Mouse (Mus musculus) left cerebral cortex, postnatal 36 days (tissue): Measurements from ENCODE around the gene Fam89b. TPM values are rescaled to one million over a fixed set of nuclear protein-coding genes. Genes with fewer than 3 reads are reported as not detected.

ENCODE experiments used
- DNase-seq, 2 experiments: peaks; one replicate each; pipeline ENCODE4 v3.0.0; 2021 to 2022; ENCODE audit warnings: low spot score in 2 of 2, mixed read lengths in 1 of 2
- intact Hi-C: fragments of 180-260 bp; cut with DNase I; formaldehyde crosslinking; loops from one replicate; pipeline ENCODE4 v1.15.1; 2025
- total RNA-seq, 2 experiments: library from RNA; stranded (reverse); gene quantifications; 2 replicates each; pipeline ENCODE4 v1.2.3; 2021

Gene Fam89b
- total RNA-seq, 2 experiments from 2014 or later = 26.8 to 28.7 TPM

DNA sequence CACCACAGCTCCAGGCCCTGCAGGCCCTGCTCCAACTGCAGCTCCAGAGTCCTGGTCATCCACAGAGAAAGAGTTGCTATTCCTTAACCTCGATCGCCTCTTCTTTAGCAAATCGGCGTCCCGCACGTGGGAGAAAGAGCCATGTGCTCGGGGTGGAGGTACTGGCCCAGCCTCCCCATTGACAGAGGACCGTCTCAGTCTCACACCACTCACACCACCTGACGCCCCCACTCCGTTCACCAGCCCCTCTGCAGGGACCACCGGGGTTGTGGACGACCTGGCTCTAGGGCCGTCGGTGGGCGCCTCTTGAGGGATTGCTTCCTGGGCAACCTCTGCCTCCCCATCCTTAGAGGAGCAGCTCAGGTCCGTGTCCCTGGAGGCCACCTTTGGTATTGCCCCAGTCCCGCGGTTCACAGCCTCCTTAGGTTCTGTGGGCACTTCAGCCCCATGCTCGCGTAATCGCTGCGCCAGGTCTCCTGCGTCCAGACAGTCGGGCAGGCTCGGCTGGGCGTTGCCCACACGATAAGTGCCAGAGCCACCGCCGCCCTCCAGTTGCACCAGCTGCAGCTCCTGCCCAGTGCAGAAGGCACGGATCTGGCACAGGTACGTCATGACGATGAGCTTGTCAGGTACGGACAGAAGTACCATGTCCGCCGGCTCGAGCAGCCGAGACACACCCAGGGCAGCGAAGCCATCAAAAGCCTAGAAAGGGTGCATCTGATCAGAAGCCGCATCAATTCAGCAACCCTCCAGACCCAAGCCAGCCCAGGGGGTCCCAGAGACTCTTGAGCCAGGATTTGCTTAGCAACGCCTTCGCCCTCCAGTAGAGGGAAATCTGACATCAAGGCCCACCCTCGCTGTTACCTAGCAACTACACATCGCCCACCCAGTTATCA, 13.4 kb downstream of the Fam89b start:
- DNase-seq = peak in 1 of 2 experiments; percentile 60
- intact Hi-C loops = loop anchor here (5.0 to 10.0 kb wide), 2 partner anchors 159 to 336 kb away; partner anchors contain the start of genes Frmd8 and Slc25a45

DNA sequence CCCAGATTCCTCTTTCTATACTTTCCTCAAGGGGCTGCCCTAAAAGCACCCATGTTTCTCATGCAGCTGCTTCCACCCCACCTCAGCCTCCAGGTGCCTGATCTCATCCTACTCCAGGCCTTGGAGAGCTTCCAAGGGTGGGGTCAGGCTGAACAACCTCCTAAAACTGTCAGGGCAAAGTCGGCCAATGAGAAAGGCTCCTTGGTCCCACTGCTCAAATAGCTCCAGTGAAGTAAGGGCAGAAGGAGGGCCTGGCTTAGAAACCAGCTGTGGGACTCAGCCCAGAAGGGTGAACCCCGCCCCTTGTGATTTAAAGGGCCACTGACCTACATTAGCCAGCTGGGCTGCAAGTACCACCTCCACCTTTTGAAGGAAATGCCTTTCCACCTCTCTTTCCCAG, 15.7 kb downstream of the Fam89b start:
- no peak for DNase-seq

DNA sequence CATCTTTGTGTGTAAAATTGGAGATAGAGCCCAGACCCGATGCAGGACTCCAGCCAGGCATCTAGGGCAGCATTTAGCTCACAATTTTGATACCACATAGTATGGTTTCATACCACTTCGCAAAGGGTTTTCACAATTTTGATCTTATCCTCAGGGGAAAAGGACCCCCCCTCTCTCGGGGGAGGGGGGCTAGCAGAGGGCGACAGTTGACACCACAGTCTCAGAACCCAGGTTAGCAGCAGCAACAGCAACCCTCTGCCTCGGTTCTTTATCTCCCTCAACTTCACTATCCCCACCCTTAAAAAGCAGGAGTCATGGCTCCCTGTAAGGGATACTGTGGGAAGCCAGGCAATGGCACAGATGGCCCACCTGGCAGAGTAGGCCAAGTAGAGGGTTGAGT, 16.2 kb downstream of the Fam89b start:
- intact Hi-C loops = loop anchor here (10.0 kb wide), 1 partner anchor 162 kb away; the partner anchor contains the start of genes Frmd8 and Slc25a45
- no peak for DNase-seq

More for the DNA sequence above, 15.7 kb downstream of the Fam89b start:
- intact Hi-C loops = loop anchor here (10.0 kb wide), 1 partner anchor 161 kb away; the partner anchor contains the start of genes Frmd8 and Slc25a45

DNA sequence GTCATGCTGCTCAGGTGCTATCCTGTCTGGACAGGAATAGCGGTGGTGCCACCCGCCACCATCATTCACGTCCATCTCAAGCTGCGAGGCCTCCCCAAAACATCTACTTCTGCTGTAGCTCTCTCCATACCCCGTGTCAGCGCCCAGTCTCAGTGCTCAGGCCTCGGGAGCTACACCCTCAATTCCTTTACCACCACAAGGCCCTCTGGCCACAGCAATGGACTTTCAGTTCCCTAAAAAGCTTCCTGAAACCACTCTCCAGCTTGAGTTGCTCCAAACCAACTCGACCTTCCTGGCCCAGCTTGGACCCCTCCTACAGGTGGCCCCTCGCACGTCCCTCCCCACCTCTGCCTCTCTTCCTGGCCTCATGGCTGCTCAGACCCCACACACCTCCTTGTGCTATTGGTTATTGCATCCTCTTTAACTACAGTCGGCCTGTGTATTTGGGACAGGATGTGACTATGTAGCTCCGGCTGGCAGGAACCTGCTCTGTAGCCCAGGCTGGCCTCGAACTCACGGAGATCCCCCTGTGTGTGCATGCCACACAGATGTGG, 17.5 kb downstream of the Fam89b start:
- no peak for DNase-seq
- intact Hi-C loops = loop anchor here (1.0 to 10.0 kb wide), 3 partner anchors 15 to 163 kb away; partner anchors contain the start of genes Ehbp1l1, Frmd8 and Slc25a45

DNA sequence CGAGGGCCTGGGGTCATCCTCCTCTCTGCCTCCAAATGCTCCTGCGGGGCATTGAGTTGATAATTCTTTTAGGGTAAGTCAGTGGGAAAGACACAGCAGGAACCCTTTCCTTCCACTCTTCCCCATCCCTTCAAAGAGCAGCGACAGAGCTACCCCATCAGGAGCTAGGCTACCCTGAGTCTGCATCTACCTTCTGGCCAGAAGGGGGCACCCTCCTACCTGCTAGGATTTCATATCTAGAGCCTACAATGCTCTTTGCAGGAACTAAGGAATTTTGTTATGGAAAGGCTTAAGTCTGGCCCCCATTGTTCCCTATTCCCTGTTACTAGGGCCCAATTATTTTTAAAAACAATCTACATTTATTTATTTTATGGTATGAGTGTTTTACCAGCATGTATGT, 18.2 kb downstream of the Fam89b start:
- peak; percentile 52 to 60 for DNase-seq
- intact Hi-C loops = loop anchor here (1.0 to 10.0 kb wide), 3 partner anchors 16 to 164 kb away; partner anchors contain the start of genes Ehbp1l1, Frmd8 and Slc25a45

DNA sequence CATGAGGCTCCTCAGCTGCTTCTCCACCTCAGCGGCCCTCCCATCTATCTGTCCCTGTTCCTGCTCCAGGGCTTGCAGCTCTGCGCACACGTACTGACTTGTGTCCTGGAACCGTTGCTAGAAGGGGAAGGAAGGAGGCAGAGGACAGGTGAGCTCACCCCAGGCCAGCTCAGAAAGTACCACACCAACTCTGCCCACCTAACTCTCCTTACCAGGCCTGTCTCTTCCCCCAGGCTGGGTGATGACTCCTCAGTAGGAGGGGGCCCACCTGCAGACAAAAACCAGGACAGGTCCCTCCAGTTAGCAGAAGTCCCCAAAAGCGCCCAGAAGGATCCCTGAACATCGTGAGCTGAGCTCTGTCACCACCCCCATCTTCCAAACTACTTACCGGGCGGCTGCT, 18.9 kb downstream of the Fam89b start:
- intact Hi-C loops = loop anchor here (2.0 to 10.0 kb wide), 2 partner anchors 16 to 164 kb away; partner anchors contain the start of genes Ehbp1l1, Frmd8 and Slc25a45
- DNase-seq = no peak

DNA sequence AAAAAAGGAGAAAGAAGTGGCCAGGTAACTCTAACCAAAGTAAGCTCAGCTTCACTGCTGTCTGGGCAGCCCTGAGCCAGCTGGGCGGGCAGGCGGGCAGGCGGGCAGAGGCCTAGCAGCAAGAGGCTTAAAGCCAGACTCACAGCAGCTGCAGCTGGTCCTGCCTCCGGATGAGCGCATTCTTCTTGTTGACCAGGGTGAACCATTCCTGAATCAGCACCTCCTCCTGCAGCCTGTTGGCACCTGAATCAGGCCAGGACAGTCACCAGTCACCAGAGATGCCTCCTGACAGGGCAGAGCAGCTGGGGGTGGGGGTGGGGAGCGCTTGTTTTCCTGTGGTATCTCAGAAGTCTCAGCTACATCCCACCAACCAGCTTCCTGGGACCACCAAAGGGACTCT, 19.4 kb downstream of the Fam89b start:
- intact Hi-C loops = loop anchor here (2.0 to 10.0 kb wide), 2 partner anchors 17 to 165 kb away; partner anchors contain the start of genes Ehbp1l1, Frmd8 and Slc25a45
- no peak for DNase-seq

DNA sequence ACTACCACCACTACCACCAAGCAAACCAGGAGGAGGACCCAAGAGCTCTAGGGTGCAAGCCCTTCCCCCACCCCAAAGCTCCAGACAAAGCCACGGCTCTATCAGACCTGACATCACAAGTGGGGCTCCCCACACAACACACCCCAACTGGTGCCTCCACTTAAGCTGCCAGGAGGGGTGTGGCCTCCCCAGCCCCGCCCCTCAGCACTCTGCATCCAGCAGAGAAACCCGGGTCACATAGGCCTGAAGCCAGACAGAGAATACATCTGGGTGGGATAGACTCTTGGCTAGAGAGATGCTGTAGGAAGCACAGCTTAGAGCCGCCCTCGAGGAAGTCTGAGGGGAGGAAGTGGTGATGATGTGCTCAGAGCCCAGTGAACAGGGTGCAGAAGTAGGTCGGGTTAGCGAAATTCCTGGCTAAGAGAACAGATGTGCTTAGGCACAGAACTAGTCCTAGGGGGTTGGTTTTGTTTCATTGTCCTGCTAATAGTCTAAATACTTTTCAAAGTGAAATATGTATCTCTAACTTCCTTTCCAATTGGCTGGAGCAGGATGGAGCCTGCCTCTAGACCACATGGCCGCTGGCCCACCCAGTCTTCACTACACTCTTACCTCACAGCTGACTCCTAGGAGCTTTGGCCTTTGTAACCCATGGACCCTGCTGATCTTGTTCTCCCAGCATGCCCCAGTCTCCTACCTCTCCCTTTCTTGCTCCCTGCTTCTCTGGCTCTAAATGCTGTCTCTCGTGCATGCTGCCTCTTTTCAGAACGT, 24.5 kb downstream of the Fam89b start:
- no peak for DNase-seq
- intact Hi-C loops = no loop called here

DNA sequence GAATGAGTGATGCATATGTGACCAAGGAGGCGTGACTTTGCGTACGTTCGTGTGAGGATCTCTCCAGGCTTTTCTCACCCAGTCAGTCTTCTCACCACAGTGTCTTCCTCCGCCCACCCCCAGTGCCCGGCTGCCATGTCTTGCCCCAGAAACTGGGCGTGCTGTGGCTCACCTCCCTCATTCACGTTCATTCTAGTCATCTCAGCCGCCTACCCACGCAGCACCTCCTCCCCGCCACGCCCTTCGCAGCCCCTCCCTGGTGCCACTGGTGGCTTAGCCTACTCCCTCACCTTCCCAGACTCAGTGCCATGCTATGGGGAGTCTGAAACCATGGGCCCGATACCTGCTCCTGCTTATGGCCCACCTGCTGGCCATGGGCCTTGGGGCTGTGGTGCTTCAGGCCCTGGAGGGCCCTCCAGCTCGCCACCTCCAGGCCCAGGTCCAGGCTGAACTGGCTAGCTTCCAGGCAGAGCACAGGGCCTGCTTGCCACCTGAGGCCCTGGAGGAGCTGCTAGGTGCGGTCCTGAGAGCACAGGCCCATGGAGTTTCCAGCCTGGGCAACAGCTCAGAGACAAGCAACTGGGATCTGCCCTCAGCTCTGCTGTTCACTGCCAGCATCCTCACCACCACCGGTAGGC, 25.2 kb downstream of the Fam89b start, which contains the start of gene Kcnk7:
Gene Kcnk7 (plus strand): TSS at position 205 of the 638 bp plus-strand sequence.
- no peak for DNase-seq
- intact Hi-C loops = no loop called here

DNA sequence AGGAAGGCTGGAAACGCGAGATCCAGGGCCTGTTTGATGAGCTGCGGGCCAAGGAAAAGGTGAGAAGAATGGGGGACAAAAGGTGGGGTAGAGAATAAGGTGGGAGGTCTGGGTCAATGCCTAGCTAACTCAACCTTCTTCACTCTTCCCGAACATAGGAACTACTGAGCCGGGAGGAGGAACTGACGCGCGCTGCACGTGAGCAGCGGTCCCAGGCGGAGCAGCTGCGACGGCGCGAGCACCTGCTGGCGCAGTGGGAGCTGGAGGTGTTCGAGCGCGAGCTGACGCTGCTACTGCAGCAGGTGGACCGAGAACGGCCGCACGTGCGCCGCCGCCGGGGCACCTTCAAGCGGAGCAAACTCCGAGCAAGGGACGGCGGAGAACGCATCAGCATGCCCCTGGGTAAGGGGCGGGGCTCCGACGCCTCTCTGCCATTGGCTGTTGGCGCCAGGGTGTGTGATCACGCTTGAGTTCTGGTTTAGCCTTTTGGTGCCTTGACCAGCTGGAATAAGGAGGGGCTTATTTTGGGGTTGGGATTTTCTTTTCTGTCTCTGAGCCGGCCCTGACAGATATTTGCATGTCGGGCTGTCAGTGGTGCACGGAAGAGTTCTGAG, 33.5 kb downstream of the Fam89b start:
- DNase-seq = no peak
- intact Hi-C loops = no loop called here

DNA sequence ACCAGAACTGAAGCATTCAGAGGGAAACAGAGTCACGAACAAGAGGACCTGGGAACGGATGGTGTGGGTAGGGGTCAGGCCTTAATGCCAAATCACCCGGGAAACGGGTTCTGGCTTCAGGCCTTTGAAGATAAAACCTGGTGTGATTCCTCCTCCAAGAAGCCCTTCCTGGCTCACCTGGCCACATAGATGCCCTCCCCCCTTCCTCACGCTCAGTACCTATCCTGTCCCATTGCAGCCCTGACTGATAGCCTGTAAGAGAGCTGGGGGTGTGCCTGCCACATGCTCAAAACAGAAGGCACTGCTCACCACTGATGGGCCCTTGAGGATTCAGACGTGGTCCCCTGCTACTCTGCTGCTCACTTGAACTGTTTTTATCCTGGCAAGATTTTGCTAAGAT, 35.7 kb downstream of the Fam89b start:
- intact Hi-C loops = no loop called here

DNA sequence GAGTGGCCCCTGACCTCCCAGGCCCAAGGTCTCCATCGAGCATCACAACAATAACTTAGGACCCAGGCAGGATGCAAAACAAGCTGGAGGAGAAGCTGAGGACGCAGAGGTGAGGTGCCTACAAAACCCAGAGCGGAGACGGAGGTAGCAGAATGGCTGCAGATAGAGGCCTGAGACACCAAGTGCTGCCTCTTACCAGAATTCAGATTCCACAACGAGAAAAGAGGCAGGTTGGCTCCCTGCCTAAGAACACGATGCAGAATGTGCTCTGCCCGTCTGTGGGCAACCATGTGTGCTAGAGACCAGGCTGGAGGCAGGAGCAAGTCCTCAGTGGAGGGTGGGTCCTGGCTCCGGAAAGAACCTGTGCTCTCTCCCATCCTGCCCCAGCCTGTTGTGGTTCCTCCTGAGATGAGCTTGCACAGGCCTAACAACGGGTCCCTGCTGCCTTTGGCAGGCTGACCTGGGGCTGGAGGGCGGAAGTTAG, 36.5 kb downstream of the Fam89b start:
- intact Hi-C loops = no loop called here
- DNase-seq = no peak

More for the DNA sequence above, 35.7 kb downstream of the Fam89b start:
- DNase-seq = no peak

DNA sequence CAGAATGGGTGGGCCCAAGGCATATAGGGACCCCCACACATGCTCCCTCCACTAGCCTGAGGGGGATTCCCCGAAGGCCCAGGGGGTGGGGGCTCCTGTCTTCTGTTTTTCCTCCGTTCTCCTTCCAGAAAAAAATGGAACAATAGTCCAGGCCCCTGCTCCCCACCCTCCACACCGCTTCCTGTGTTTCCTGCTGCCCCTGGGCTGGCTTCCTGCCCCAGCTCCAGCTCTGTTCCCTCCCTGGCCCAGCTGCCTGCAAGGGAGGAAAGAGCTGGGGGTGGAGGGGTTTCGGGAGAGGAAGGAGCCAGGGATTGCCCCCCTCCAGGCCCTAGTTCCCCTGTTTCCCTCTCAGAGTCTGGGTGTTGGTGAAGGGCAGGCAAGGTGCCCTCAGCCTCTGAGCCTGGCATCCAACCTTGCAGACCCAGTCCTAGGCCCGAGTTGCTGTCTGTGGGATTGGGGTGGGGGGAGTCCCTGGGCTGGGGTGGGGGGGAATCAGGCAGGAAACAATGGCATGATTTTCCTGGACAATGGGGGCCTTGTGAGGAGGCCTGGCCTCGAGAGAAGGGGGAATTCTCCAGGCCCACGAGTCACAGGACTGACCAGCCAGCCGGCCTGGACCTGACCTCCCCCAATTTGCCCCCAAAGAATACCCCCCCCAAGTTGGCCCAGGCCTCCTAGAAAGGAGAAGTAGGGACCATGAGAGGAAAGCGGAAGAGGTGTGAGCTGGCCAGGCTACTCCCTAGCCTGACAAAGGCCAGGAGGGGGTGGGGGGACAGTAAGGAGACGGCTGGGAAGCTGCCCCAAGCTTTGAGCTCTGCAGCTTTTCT, 37.2 kb downstream of the Fam89b start:
- intact Hi-C loops = no loop called here
- no peak for DNase-seq

DNA sequence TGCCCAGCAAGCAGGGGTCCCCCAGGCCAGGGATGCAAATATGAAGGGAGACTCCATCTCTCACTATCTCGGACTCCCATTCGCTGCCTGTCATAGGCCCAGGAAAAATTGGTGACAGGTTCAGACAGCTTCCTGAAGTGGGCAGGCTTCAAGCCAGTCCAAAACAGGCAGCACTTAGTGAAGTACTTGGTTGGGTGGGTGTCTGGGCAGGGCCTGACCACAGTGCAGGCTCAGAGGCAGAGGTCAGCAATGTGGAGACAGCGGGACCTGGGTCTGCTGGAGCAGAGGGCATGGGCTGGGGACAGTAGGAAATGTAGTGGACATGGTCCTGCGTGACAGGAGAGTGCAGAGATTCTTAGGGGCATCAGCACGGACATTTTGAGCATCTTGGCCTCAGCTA, 37.9 kb downstream of the Fam89b start:
- intact Hi-C loops = no loop called here
- DNase-seq = no peak

DNA sequence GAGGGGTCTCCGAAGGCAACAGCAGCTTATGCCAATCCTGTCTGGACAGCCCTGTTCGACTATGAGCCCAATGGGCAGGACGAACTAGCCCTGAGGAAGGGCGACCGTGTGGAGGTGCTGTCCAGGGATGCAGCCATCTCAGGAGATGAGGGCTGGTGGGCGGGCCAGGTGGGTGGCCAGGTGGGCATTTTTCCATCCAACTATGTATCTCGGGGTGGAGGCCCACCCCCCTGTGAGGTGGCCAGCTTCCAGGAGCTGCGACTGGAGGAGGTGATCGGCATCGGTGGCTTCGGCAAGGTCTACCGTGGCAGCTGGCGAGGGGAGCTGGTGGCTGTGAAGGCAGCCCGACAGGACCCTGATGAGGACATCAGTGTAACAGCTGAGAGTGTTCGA, 39.1 kb downstream of the Fam89b start:
- DNase-seq = peak; percentile 21 to 24
- intact Hi-C loops = no loop called here

DNA sequence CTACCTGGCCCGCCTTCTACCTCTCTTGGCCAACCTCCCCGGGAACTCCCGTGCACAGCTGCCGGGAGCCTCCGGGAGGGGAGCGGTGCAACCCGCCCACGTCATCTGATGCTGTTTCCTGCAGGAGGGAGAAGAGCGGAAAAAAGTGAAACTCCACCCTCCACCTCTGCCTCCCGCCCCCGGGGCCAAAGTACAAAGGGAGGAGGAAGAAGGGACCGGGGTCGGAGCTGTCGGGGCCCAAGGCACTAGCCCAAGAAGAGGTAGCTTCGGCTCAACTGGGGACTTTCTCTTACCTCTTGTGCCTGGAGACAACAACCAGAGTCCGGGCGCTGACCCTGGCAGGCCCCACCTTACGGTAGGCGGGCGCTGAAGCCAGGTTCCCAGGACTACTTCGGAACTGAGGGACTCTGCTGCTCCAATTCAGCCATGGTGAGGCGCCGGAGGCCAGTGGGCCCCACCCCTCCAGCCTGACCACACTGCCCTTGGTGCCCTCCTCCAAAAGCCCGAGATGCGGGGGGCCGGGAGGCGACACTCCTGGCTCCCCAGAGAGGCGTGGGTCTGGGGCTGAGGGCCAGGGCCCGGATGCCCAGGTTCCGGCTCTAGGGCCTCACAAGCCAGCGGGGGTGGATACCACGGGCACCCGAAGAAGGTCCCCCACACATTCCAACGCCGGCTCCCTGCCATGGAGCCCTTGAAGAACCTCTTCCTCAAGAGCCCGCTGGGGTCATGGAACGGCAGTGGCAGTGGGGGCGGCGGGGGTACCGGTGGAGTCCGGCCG, 39.7 kb downstream of the Fam89b start:
- intact Hi-C loops = loop anchor here (2.0 kb wide), 2 partner anchors 39 to 79 kb away; partner anchors contain the start of genes Fam89b and Kat5
- peak; percentile 75 to 76 for DNase-seq

DNA sequence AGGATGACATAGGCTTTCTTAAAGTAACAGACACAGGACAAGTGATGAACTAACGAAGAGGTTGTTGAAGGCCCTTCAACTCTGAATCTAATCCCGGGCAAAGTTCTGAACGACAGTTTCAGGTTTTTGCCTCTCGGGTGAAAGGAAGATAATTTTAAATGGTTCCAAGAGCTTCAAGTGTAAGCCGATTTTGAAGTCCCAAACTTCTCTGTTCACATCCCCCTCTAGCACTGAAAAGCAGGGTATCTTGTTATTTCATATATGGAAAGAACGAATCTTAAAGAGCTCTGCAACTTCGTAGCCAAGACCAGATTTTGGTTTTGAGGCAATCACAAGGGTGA, 40.4 kb downstream of the Fam89b start:
- DNase-seq = no peak
- intact Hi-C loops = loop anchor here (2.0 kb wide), 2 partner anchors 40 to 78 kb away; partner anchors contain the start of genes Fam89b and Kat5
